ENCODE assay signal across 8 mouse cellular contexts in the genomic region with DNA sequence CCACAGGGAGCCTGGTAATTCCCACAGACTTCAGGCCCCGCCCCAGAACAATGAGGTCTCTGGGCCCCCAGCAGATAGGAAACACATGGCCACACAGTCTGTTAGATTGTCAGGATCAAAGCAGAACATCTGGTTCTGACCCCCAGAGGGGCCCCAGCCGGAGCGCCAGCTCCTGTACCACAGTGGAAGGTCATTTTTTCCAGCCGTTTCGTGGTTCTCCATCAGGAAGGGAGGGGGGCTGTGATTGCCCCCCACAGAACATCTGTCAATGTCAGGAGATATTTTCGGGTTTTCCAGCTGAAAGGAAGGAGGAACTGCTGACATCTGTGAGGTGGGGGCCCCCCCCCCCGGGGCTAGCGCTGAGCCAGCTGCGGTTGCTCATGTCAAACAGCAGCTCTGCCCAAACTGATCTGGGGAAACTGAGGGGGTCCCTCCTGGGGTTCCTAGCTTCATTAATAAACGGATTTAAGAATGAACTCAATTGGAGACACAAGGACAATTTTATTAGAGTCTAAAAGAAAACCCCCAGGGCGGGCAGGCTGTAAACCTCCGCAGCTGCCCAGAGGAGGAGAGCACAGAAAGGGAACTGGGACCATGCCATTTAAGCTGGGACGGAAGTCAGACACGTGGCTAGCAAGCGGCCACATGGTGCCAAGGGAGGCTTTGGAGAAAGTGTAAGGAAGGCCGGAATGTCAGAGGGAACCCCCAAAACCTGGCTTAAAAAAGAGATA. TPM values are rescaled to one million over a fixed set of nuclear protein-coding genes. Genes with fewer than 3 reads are reported as not detected.
DNase-seq lines count a peak whose midpoint lies in the region; ATAC-seq lines count a peak whose summit lies in the region.

No protein-coding gene starts in this region.

- no peak overlapping the region for H3K9ac ChIP-seq in hindbrain, embryonic 15.5 days
- H3K9ac ChIP-seq in stomach, embryonic 15.5 days, result no peak overlapping the region

- H3K4me1 ChIP-seq in hindbrain, embryonic 15.5 days (replicated peaks), result peaks cover 18% of the 10 kb centered on the region
- H3K4me1 ChIP-seq in stomach, embryonic 15.5 days, result peaks cover 18% of the 10 kb centered on the region

- H3K27me3 ChIP-seq in hindbrain, embryonic 15.5 days, result 0 out of 2 replicates have a peak, but pooled peaks cover 2% of the 10 kb centered on the region
- no peaks in the 10 kb centered on the region for H3K27me3 ChIP-seq in stomach, embryonic 15.5 days (replicated peaks)

- no peak overlapping the region for H3K4me3 ChIP-seq in hindbrain, embryonic 15.5 days
- peak overlapping the region; percentile 7 for H3K4me3 ChIP-seq in stomach, embryonic 15.5 days (replicated peaks)

- no peaks in the 10 kb centered on the region for H3K36me3 ChIP-seq in hindbrain, embryonic 15.5 days
- no peaks in the 10 kb centered on the region for H3K36me3 ChIP-seq in stomach, embryonic 15.5 days

- H3K27ac ChIP-seq in hindbrain, embryonic 15.5 days (replicated peaks), result no peak overlapping the region
- peak overlapping the region; percentile 81 for H3K27ac ChIP-seq in stomach, embryonic 15.5 days

- peak overlapping the region; percentile 27 for H3K4me2 ChIP-seq in hindbrain, embryonic 15.5 days
- H3K4me2 ChIP-seq in stomach, embryonic 15.5 days, result peak overlapping the region; percentile 53

- 6% methylated on average over 16 of the region's 16 CpGs for whole genome bisulfite sequencing in hindbrain, embryonic 15.5 days
- 8% methylated on average over 16 of the region's 16 CpGs for WGBS in stomach, embryonic 15.5 days

- DNase-seq in spleen, postnatal 10 days (ENCODE audit: low spot score in 2 of 2), result peak; percentile 58 to 60
- DNase-seq in spleen, adult 12 weeks (ENCODE audit: low spot score), result no peak
- DNase-seq in gastrocnemius, postnatal 10 days, result peak; percentile 64
- peak; percentile 57 for DNase-seq in lung, postnatal 14 days
- no peak for DNase-seq in cerebellum, postnatal 36 days
- no peak for DNase-seq in left cerebral cortex, adult 11 months (ENCODE audit: low spot score)

- ATAC-seq in hindbrain, embryonic 15.5 days (ENCODE audit: low FRiP score, low read depth), result no peak
- ATAC-seq in stomach, embryonic 15.5 days (ENCODE audit: insufficient read depth, low FRiP score, low read depth), result peak; percentile 76

- no peaks in the 10 kb centered on the region for H3K9me3 ChIP-seq in hindbrain, embryonic 15.5 days
- H3K9me3 ChIP-seq in stomach, embryonic 15.5 days, result no peaks in the 10 kb centered on the region

RNA-seq across cellular contexts. Expression of a gene that starts 16.0 kb away (rescaled TPM):
- total RNA-seq in gastrocnemius, postnatal 10 days (2021), result 10 to 100 TPM; 23.4 to 30.2 TPM
- polyA plus RNA-seq in hindbrain, embryonic 15.5 days (2015; fragmentation: Nextera tagmentation; extraction: Ambion mirVana), result 25.0 and 28.8 TPM in 2 replicates
- polyA plus RNA-seq in stomach, embryonic 15.5 days (2015; fragmentation: Nextera tagmentation; extraction: Ambion mirVana), result 46.5 and 47.9 TPM in 2 replicates

RNA-seq across cellular contexts. Expression of a gene that starts 18.5 kb away (rescaled TPM):
- 10 to 100 TPM; 50.3 to 53.7 TPM for total RNA-seq in gastrocnemius, postnatal 10 days (2021)
- 26.2 and 28.2 TPM in 2 replicates for polyA plus RNA-seq in hindbrain, embryonic 15.5 days (2015; fragmentation: Nextera tagmentation; extraction: Ambion mirVana)
- polyA plus RNA-seq in stomach, embryonic 15.5 days (2015; fragmentation: Nextera tagmentation; extraction: Ambion mirVana), result 15.2 and 15.9 TPM in 2 replicates

RNA-seq across cellular contexts. Expression of a gene that starts 58.1 kb away (rescaled TPM):
- not detected for total RNA-seq in gastrocnemius, postnatal 10 days (2021)
- polyA plus RNA-seq in hindbrain, embryonic 15.5 days (2015; fragmentation: Nextera tagmentation; extraction: Ambion mirVana), result not detected in 2 replicates
- polyA plus RNA-seq in stomach, embryonic 15.5 days (2015; fragmentation: Nextera tagmentation; extraction: Ambion mirVana), result 0.19 and 0.49 TPM in 2 replicates

Comparison
In these comparisons a context has a peak if more than half of its experiments do, and no peak if none do; other contexts are left out.
1. DNase-seq: peak in spleen, postnatal 10 days (2 of 2), gastrocnemius, postnatal 10 days (single experiment) and lung, postnatal 14 days (single experiment); none in spleen, adult 12 weeks (single experiment), cerebellum, postnatal 36 days (0 of 2) and left cerebral cortex, adult 11 months (single experiment).